Mouse (Mus musculus) embryonic facial prominence, embryonic 15.5 days (tissue): ENCODE data around the gene Gch1. TPM values are rescaled to one million over a fixed set of nuclear protein-coding genes. Genes with fewer than 3 reads are reported as not detected.

ENCODE experiments used
- ATAC-seq: fragments of 200-750 bp; cut with Nextera tagmentation; 2 replicates; pipeline ENCODE4 v1.8.0; 2017; ENCODE audit warnings: low read depth, moderate TSS enrichment; ENCODE audit not compliant: insufficient number of reproducible peaks, low FRiP score, low TSS enrichment
- H3K27ac ChIP-seq: fragments of 300-500 bp; sonication (generic); replicated peaks from 2 replicates; pipeline ENCODE4 v1.5.1; 2015; ENCODE audit warnings: mild to moderate bottlenecking, inconsistent platforms
- H3K27me3 ChIP-seq: fragments of 300-500 bp; sonication (generic); 2 replicates; pipeline ENCODE4 v1.6.1; 2015; ENCODE audit warnings: inconsistent platforms
- H3K36me3 ChIP-seq: fragments of 300-500 bp; sonication (generic); 2 replicates; pipeline ENCODE4 v1.6.1; 2015; ENCODE audit warnings: mild to moderate bottlenecking, inconsistent platforms
- H3K4me1 ChIP-seq: fragments of 300-500 bp; sonication (generic); 2 replicates; pipeline ENCODE4 v1.6.1; 2015; ENCODE audit warnings: inconsistent platforms
- H3K4me2 ChIP-seq: fragments of 300-500 bp; sonication (generic); replicated peaks from 2 replicates; pipeline ENCODE4 v1.6.1; 2015; ENCODE audit warnings: mild to moderate bottlenecking, inconsistent platforms
- H3K4me3 ChIP-seq: fragments of 300-500 bp; sonication (generic); replicated peaks from 2 replicates; pipeline ENCODE4 v1.5.1; 2015; ENCODE audit warnings: mild to moderate bottlenecking, inconsistent platforms
- H3K9ac ChIP-seq: fragments of 300-500 bp; sonication (generic); 2 replicates; pipeline ENCODE4 v1.6.1; 2015; ENCODE audit warnings: inconsistent platforms
- H3K9me3 ChIP-seq: fragments of 300-500 bp; sonication (generic); replicated peaks from 2 replicates; pipeline ENCODE4 v1.6.1; 2016; ENCODE audit warnings: inconsistent platforms
- WGBS: fragments of 180-500 bp; shearing (Covaris S2); methylation state at CpG from one replicate; pipeline ENCODE4 v1.1.7; 2015; 5-methylcytosine and 5-hydroxymethylcytosine counted together
- polyA plus RNA-seq: library from polyadenylated mRNA; unstranded; fragments of >200 nt; fragmentation: Nextera tagmentation; extraction: Ambion mirVana; gene quantifications from 2 replicates; pipeline ENCODE4 v1.2.1, GENCODE M21; 2015

The Gch1 gene
- polyA plus RNA-seq, 1 experiment from 2014 or later = 1.3 TPM

- Histone ChIP-seq H3K4me2 (no peak overlapping the region), H3K36me3 (no peaks in the 10 kb centered on the region), H3K27ac (no peak overlapping the region), H3K9ac (no peak overlapping the region), H3K9me3 (no peaks in the 10 kb centered on the region), H3K4me1 (0 out of 2 replicates have a peak, but pooled peaks cover 7% of the 10 kb centered on the region), H3K27me3 (no peaks in the 10 kb centered on the region), H3K4me3 (no peak overlapping the region)
- 66% methylated on average over 11 of the region's 11 CpGs for WGBS
- no peak for ATAC-seq
Observed at GRCm38 (mm10) chr14:47181497-47182290, 7.5 kb downstream of the Gch1 start.

- H3K4me2 ChIP-seq = no peak overlapping the region
- no peaks in the 10 kb centered on the region for H3K36me3 ChIP-seq
- no peak overlapping the region for H3K9ac ChIP-seq
- WGBS = 88% methylated on average over 5 of the region's 5 CpGs
- H3K27ac ChIP-seq = no peak overlapping the region
- 0 out of 2 replicates have a peak, but pooled peaks cover 7% of the 10 kb centered on the region for H3K4me1 ChIP-seq
- no peak overlapping the region for H3K4me3 ChIP-seq
- ATAC-seq = no peak
- H3K27me3 ChIP-seq = no peaks in the 10 kb centered on the region
- no peaks in the 10 kb centered on the region for H3K9me3 ChIP-seq
Observed at GRCm38 (mm10) chr14:47178851-47179250, 10.4 kb downstream of the Gch1 start.

GRCm38 (mm10) chr14:47177846-47178414 lies 11.3 kb downstream of the Gch1 start:
- H3K27me3 ChIP-seq = no peaks in the 10 kb centered on the region
- no peaks in the 10 kb centered on the region for H3K9me3 ChIP-seq
- no peaks in the 10 kb centered on the region for H3K36me3 ChIP-seq
- H3K4me2 ChIP-seq = peak overlapping the region; percentile 38
- WGBS = 25% methylated on average over 13 of the region's 13 CpGs
- no peak overlapping the region for H3K9ac ChIP-seq
- no peak for ATAC-seq
- 0 out of 2 replicates have a peak, but pooled peaks cover 7% of the 10 kb centered on the region for H3K4me1 ChIP-seq
- H3K4me3 ChIP-seq = peak overlapping the region; percentile 9; the same call in 1 of the 2 replicates
- H3K27ac ChIP-seq = no peak overlapping the region

GRCm38 (mm10) chr14:47176226-47176625 lies 13.0 kb downstream of the Gch1 start:
- Histone ChIP-seq H3K4me3 (no peak overlapping the region), H3K27ac (no peak overlapping the region), H3K4me2 (no peak overlapping the region), H3K4me1 (0 out of 2 replicates have a peak, but pooled peaks cover 7% of the 10 kb centered on the region), H3K27me3 (no peaks in the 10 kb centered on the region), H3K36me3 (no peaks in the 10 kb centered on the region), H3K9ac (no peak overlapping the region), H3K9me3 (no peaks in the 10 kb centered on the region)
- WGBS = 94% methylated on average over 5 of the region's 5 CpGs
- ATAC-seq = no peak

GRCm38 (mm10) chr14:47175136-47175535 lies 14.1 kb downstream of the Gch1 start:
- ATAC-seq = no peak
- H3K4me2 ChIP-seq = no peak overlapping the region
- H3K4me1 ChIP-seq = 0 out of 2 replicates have a peak, but pooled peaks cover 7% of the 10 kb centered on the region
- H3K9ac ChIP-seq = no peak overlapping the region
- no peak overlapping the region for H3K27ac ChIP-seq
- no peak overlapping the region for H3K4me3 ChIP-seq
- WGBS = 83% methylated on average over 5 of the region's 5 CpGs
- H3K27me3 ChIP-seq = no peaks in the 10 kb centered on the region
- H3K9me3 ChIP-seq = no peaks in the 10 kb centered on the region
- H3K36me3 ChIP-seq = no peaks in the 10 kb centered on the region

- H3K27me3 ChIP-seq = no peaks in the 10 kb centered on the region
- WGBS = 44% methylated on average over 5 of the region's 5 CpGs
- H3K36me3 ChIP-seq = no peaks in the 10 kb centered on the region
- no peaks in the 10 kb centered on the region for H3K4me1 ChIP-seq
- no peak overlapping the region for H3K27ac ChIP-seq
- H3K9me3 ChIP-seq = no peaks in the 10 kb centered on the region
- no peak overlapping the region for H3K9ac ChIP-seq
- ATAC-seq = no peak
- H3K4me3 ChIP-seq = no peak overlapping the region
- no peak overlapping the region for H3K4me2 ChIP-seq
Observed at GRCm38 (mm10) chr14:47172073-47172472, 17.1 kb downstream of the Gch1 start.

GRCm38 (mm10) chr14:47170499-47171109 lies 18.6 kb downstream of the Gch1 start:
- no peak for ATAC-seq

GRCm38 (mm10) chr14:47169677-47170410 lies 19.4 kb downstream of the Gch1 start:
- Histone ChIP-seq H3K27me3 (no peaks in the 10 kb centered on the region), H3K4me2 (no peak overlapping the region), H3K27ac (no peak overlapping the region), H3K4me3 (no peak overlapping the region), H3K9me3 (no peaks in the 10 kb centered on the region), H3K36me3 (no peaks in the 10 kb centered on the region), H3K9ac (no peak overlapping the region), H3K4me1 (no peaks in the 10 kb centered on the region)
- ATAC-seq = no peak
- WGBS = 66% methylated on average over 9 of the region's 9 CpGs

More at GRCm38 (mm10) chr14:47170499-47171109, 18.6 kb downstream of the Gch1 start:
- Histone ChIP-seq H3K9me3 (no peaks in the 10 kb centered on the region), H3K9ac (no peak overlapping the region), H3K27me3 (no peaks in the 10 kb centered on the region), H3K27ac (no peak overlapping the region), H3K4me2 (no peak overlapping the region), H3K36me3 (no peaks in the 10 kb centered on the region), H3K4me3 (no peak overlapping the region), H3K4me1 (no peaks in the 10 kb centered on the region)
- 55% methylated on average over 3 of the region's 3 CpGs for WGBS

GRCm38 (mm10) chr14:47165741-47166140 lies 23.5 kb downstream of the Gch1 start:
- Histone ChIP-seq H3K36me3 (no peaks in the 10 kb centered on the region), H3K27me3 (no peaks in the 10 kb centered on the region), H3K9ac (no peak overlapping the region), H3K9me3 (no peaks in the 10 kb centered on the region), H3K4me2 (no peak overlapping the region), H3K27ac (no peak overlapping the region), H3K4me1 (no peaks in the 10 kb centered on the region), H3K4me3 (no peak overlapping the region)
- no peak for ATAC-seq
- WGBS = 76% methylated on average over 5 of the region's 5 CpGs

GRCm38 (mm10) chr14:47165117-47165516 lies 24.1 kb downstream of the Gch1 start:
- Histone ChIP-seq H3K4me2 (no peak overlapping the region), H3K27ac (no peak overlapping the region), H3K36me3 (no peaks in the 10 kb centered on the region), H3K9ac (no peak overlapping the region), H3K9me3 (no peaks in the 10 kb centered on the region), H3K27me3 (no peaks in the 10 kb centered on the region), H3K4me1 (no peaks in the 10 kb centered on the region), H3K4me3 (no peak overlapping the region)
- no peak for ATAC-seq
- WGBS = 82% methylated on average over 5 of the region's 5 CpGs

- H3K27ac ChIP-seq = no peak overlapping the region
Observed at GRCm38 (mm10) chr14:47161921-47162427, 27.2 kb downstream of the Gch1 start.

More at GRCm38 (mm10) chr14:47161921-47162427, 27.2 kb downstream of the Gch1 start:
- Histone ChIP-seq H3K36me3 (no peaks in the 10 kb centered on the region), H3K27me3 (no peaks in the 10 kb centered on the region), H3K4me1 (no peaks in the 10 kb centered on the region), H3K9ac (no peak overlapping the region), H3K9me3 (no peaks in the 10 kb centered on the region), H3K4me2 (no peak overlapping the region), H3K4me3 (no peak overlapping the region)
- no peak for ATAC-seq
- WGBS = 84% methylated on average over 3 of the region's 5 CpGs
